Mouse (Mus musculus) adrenal gland, adult 18-20 months (tissue): ENCODE results near the gene Nrxn3. TPM values are rescaled to one million over a fixed set of nuclear protein-coding genes. Genes with fewer than 3 reads are reported as not detected.

Experiments
- DNase-seq, 2 experiments: peaks; one replicate each; pipeline ENCODE4 v3.0.0; 2021 to 2022; ENCODE audit warnings: low spot score in 2 of 2
- long read RNA-seq, 2 experiments: library from polyadenylated mRNA; stranded (forward); transcript quantifications; one replicate each; pipeline ENCODE4 v2.0.0; 2021
- total RNA-seq, 2 experiments: library from RNA; stranded (reverse); gene quantifications; 1 replicate in 1 of 2; 2 replicates in 1 of 2; pipeline ENCODE4 v1.2.3; 2021

Gene Nrxn3
- total RNA-seq: under 1 TPM; 0.06 to 0.07 TPM
- long read RNA-seq, experiment 1: 0 reads
- long read RNA-seq, experiment 2: 0 reads

DNA sequence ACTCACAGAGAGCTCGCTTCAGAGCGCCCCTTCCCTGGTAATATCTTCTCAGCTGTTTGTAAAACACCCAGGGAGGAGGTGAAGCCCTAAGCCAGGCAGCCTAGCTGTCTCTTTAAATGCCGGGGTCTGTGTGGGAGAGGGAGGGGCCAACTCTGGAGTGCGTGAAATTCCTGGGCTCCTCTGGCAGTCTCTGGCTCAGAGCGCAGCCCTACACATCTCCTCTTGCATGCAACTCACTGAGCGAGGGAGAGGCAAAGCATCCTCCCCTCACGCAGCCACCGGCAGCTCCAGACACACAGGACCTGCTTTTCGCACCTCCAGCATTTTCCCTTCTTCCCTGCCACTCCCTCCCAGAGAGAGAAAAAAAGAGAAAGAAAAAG is at the start of gene Nrxn3:
Gene Nrxn3, plus strand, starts transcription at position 186 of the 380 bp plus-strand sequence.
- DNase-seq: no peak

DNA sequence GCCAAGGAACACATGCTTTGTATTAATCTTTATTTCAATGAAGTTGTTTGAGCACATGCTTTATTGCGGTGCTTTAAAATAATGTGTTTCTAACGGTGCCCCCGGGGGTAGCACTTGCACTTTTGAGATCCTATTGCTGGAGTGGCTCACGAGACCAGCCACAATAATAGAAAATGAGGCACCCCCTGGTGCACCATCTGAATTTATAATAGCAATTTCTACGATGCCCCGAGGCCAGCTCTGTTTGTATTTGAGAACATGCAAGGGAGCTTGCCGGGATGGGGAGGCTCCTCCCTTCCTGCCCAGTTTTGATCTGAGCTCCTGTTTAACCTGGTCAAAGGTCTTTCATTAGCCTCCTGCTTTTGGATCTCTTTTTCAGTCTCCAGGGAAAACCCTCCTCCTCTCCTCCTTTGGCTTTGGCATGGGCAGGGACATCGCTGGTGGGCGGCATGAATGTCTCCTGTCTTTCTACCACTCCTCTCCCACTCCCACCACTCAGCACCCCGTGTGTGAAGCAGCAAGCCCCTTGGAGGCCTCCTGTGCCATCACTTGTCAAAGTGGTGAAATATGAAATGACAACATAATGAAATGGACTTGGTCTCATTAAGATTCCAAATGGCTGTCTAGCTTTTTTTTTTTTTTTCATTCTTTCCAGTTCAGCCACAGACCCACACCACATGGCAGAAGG is 18.4 kb upstream of the Nrxn3 start:
- DNase-seq: no peak

DNA sequence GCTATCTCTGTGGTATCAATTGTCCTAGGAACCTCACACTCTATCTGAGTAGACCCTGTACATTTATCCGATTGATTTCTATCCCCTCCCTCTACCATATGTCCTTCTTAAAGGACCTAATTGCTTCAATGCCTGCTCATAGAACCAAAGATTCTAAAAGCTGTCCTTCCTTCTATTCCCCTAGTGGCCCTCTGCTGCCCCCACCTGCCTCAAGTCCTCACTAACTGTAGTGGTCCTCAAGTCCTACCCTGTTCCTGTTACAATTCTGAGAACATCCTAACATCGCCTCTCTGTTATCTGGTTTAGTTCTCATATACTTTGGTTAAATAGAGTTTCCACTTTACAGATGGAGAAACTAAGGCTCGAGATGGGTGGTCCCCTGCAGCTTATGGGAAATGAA is 16.7 kb upstream of the Nrxn3 start:
- no peak for DNase-seq

DNA sequence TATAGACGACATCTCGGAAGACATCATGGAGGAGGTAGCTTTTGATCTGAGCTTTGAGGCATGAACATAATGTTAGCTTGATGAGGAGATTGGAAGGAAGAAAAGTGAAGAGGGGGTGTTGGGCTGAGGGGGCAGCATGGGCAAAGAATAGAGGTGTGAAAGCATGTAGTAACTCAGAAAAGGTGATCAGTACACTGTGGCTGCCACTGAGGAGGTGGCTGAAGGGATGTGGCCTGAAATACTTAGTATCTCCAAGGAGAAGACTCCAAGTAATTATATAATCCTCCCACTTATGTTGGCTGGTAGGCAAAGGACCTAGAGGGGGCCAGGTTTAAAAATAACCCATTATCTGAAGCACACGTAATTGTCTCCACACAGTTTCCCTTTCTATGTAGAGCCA is 14.9 kb upstream of the Nrxn3 start:
- no peak for DNase-seq

DNA sequence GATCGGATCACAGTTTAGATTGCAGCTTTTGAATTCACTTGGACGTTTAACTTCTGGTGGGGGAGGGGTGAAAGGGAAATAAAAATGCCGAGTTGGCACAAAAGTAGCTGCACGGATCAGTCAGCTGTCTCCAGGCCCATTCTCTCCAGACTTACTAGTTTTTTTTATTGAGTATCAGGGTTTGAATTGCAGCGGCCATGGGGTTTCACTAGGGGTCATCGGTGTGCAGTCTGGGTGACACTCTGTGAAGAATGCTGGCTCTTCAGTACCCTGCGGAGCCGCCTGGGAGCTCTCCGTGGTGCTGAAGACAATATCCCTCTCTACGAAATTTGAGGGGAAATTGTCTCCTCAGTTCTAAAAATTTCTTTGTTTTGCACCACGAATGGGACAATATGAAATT is 13.5 kb upstream of the Nrxn3 start:
- DNase-seq: peak; percentile 13 to 38

DNA sequence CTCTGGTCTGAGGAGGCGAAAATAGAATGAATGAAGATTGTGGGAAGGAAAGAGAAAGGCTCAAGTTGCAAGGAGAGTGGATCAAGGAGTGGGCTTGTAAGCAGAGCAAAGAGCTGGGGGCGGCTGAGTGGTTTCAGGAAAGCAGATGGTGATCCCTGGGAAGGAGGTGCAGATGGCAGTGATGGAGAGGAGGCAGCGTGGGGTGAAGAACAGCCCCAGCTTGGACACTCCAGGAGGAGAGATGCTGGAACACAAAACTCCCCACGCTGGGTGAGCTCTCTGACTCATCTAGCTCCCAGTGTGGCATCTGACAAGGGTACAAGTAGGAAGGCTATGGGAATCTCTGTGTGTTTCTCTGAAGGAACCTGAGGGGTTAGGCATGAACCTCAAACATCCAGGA is 9.2 kb upstream of the Nrxn3 start:
- no peak for DNase-seq

DNA sequence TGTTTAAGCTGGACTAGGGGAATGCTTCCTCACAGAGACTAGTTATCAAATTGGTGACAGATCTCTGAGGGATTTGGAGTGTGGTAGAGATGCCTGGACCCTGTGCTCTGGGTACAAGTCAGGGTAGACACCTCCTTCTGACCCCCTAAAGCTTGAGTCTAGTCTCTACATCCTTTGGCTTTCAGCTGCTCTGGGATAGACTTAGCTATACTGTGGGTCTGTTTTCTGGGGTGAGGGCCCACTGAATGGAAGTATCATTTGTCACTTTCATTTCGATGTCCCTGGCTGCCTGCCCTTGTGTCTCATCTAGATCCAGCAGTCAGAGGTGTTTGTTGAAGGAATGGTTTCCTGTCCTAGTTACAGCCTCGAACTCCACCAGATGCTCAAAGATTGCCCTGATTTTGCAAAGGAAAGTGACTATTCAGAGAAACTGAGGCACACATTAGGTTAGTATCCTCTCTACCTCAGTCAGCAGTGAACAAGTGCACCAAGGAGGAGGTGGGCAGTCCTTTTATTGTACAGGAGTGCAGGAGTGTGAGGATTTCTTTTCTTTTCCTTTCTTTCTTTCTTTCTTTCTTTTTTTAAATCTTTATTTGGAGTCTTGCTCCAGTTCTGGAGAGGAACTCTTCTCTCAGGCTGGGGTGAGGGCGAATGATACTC is 515 bp upstream of the Nrxn3 start:
- DNase-seq: no peak

DNA sequence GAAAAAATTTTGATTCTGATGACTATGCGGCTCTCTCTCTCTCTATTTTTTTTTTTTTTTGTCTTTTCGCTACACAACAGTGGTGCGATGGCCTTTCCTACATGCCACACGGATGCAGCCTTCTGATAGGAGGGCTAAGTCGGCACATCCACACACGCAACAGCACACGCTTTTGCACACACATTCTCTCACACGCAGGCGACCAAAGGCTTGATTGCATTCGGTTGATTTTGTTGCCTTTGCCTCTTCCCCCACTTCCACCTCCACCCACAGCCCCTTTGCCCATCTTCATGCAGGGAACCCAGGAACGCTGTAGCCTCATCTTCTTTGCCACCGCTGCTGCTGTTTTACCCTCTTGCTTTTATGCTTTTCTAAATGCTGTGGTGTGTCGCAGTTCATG is 3.6 kb downstream of the Nrxn3 start:
- no peak for DNase-seq

DNA sequence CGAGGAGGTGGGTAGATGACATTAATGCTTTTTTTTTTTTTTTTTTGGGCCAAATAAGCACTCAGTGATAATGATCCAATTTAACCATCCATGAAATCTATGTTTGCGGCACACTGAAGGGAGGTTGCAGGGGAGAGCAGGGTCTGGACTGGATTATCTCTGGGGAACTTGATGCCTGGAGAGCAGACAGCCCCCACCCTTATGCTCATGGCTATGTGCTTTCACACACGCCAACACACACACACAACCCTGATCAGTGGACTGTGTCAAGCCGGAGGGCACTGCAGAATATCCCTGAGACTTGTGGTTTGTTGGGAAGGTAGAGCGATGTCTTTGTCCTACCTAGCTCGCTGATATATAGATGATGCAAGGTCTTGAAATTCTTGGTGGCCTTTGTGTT is 4.1 kb downstream of the Nrxn3 start:
- DNase-seq: no peak

DNA sequence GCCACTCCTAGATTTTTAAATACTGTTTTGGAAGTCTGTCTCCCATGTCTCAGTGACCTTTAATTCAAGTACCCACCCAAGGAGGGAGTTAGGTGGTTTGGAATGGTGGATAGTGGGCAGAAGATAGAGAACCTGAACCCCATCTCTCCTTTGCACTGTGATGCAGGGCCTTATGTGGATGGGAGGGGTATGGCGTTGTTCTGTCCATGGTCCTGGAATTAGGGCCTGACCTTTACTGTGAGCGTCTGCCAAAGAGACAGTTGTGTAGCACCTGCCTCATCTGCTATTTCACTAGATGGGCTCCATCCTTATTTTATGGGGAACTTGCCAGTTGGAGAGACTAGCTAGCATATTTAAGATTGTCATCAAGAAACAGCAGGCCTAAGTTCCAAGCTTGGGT is 8.0 kb downstream of the Nrxn3 start:
- DNase-seq: no peak

DNA sequence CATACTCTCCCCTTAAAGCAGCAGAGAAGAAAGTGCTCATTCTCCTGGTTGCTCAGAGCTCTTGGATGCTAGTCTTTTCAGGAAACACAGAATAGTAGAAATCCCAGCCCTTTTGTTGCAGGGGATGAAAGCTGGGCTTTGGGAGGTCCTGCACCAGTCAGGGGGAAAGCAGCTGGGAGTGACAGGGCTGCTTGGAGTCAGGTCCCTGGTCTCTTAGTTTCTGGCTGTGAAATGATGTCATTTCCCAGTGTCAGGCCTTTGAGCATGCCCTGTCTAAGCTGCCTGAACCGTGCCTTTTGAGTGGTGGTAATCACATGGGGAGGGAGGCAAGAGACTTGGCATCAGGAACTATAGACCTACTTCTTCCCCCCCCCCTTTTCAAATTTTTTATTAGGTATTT is 12.4 kb downstream of the Nrxn3 start:
- no peak for DNase-seq

DNA sequence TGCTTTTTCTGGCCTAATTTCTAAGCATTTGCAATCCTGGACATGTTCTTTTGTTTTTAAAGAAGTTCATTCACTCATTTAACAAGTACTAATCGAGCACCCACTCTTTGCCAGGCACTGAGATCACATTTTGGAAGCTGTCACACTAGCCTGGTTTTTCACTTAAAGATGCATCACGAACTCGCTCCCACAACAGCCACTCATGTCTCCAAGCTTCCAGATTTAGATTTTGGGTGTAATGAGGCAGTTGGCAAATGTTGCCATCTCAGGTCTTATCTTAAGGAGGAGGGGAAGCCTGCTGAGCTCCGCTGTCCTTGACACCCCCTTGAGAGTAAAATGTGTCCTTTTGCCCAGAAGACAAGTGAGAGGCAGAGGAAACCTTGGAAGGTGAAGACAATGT is 14.4 kb downstream of the Nrxn3 start:
- no peak for DNase-seq

DNA sequence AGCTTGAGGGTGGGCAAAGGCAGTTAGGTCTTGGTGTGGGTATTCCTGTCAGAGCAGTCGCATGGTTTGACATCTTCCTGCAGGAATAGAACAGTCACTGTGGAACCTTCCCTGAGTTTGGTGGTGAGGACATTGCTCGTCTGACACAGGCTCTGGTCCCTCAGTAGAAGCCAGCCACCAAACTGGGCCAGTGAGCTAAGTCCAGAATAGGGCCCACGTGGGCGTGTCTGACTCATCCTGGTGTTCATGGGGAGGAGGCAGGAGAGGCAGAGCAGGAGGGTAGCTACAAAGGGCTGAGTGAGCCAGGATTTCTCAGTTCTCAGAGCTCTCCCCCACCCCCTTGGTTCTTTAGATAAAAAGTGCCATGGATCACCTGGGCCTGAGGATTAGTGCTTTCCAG is 15.9 kb downstream of the Nrxn3 start:
- no peak for DNase-seq

DNA sequence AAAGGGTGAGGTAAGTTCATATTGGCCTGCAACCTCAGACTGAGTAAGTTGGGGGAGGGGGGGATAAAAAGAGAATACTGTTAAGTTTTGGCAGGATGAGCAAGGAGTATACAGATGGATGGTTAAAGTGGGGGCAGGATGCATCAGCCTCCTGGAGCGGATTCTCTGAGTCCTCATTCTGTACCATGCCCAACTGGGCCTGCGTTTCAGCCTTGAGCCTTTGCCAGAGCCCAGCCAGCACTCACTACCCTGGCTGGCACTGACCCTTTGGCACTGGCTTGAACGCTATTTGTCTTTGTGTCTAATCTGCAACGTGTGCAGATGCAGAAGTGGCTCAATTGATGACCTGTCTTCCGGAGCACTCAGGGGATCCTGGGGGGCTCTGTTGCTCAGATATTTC is 24.1 kb downstream of the Nrxn3 start:
- DNase-seq: no peak

DNA sequence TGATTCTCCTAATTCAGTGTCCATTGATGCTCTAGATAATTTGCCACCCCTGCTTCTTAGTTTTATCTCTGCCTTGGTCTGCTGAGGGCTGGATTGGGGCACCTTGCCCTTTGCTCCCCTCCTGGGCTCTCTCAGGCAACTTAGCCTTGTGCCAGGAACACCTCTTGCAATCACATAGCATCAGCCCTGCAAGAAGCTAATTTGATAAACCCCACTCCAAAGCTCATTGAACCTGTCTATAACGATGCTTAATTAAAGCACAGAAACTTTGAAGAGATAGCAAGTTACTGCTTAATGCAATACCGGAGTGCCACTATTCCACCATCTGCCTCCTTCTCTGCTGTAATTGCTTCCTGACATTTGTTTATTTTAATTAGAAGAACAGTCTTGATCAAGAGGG is 42.1 kb downstream of the Nrxn3 start:
- no peak for DNase-seq

DNA sequence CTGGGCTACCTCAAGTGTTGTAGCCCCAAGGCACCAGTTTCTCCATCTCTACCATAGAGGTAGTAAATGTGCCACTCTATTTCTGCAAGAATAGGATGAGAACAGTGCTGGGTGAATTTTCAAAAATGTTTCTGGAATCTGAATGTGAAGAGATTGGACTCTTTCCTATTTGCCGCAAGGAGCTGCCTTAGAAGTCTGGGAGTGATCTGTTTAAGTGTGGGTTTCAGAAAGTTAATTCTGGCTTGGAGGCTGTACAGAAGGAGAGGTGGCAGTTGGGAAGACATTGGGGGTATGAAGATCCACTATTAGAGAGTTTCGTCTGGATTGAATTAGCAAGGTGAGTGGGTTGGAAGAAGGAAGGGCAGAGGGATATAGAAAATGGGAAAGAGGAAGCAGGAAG is 52.0 kb downstream of the Nrxn3 start:
- DNase-seq: no peak

DNA sequence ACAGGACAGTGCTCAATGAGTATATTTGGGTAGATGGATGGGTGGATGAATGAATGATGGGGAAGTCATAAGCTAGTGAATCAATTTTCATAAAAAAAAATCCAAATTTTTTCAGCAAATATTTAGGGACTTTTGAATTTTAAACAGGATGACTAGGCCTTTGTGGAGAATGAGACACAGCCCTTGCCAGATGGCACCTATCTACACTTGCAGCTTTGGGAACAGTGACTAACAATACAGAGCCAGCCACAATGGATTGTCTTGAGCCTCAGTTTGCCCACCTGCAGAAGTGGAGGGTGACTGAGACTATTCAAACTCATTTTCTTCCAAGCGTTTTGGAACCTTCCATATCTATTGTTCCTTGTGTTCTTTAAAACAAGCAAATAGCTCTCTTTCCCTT is 55.4 kb downstream of the Nrxn3 start:
- DNase-seq: no peak

DNA sequence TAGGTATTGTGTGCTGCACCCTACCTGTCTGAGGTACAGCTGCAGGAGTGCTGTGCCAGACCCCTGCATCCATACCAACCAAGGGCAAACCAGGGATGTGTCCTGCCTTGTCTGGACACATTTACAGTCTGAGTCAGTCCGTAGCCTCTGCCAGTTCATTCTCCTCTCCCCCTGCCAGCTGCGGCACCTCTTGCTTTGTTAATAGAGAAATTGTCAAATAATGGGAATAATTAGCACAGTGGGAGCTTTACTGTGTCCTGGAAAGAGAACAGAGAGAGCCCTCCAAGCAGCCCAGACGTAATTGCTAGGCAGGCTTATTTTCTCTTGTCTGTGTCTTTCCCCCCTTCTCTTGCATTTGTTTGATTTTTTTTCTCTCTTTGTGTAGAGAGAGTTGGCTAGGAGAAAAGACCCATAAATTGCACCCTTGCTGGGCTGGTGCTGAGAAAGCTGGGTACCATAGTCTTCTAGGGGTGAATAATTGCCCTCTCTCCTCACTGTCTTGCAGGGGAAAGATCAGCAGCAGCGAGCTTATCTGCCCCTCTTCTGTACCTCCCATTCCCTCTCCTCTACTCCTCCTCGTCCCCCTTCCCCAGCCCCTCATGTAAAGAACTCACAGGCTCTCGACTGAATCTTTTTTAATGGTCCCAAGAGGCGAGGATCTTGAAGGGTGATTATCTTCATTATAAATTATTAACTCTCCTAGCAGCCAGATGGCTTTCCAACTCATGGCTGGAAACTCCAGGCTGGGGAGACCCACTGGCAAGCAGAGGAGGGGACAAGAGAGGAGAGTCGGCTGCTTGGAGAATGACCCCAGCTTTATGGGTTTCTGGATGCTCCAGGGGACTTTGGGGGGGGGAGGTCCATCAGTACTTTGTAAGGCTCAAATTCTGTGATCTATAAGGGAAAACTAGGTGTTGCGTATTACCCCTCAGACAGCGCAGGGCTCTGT is 61.8 kb downstream of the Nrxn3 start:
- no peak for DNase-seq

DNA sequence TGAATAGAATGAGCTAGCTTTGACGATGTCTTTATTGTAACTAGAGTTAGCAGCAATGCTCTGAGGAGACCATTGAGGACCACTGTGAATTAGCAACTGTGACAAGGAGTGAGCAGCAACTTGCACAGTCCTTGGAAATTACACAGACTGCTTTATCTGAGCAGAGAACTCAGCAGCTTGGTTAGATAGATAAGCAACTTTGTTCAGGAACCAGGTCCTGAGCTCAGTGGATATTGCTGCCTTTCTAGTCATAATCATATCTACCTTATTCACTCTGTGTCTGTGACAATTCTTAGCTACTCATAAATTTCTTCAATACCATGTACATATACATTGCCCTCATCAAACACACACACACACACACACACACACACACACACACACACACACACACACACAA is 70.6 kb downstream of the Nrxn3 start:
- no peak for DNase-seq

DNA sequence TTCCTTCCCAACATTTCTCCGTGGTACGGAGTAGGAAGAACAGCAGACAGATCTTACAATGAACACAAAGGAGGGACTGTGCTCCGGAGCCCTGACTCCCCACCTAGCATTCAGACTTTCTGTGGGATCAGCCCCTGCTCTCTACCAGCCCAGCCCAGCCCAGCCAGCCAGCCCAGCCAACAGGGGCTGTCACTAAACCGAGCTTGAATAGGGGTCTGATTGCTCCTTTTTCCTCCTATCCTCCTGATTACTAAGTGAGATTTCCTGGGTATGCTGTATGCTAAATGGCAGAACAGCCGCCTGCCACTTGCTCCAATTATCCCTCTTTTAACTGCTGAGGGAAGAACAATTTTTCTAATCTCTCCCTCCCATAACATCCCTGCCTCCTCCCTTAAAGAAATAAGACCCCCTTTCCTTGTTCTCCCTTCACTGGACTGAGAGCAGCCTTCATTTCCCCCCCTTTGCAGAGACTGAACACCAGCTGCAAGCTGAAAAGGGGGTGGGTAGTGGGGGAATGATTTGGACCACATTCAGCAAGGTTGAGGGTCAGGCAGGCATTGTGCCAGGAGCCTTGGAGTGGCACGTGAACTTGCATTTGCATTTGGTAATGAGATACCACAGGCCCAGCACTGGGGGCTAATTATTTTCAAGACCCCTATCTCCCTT is 78.4 kb downstream of the Nrxn3 start:
- no peak for DNase-seq

DNA sequence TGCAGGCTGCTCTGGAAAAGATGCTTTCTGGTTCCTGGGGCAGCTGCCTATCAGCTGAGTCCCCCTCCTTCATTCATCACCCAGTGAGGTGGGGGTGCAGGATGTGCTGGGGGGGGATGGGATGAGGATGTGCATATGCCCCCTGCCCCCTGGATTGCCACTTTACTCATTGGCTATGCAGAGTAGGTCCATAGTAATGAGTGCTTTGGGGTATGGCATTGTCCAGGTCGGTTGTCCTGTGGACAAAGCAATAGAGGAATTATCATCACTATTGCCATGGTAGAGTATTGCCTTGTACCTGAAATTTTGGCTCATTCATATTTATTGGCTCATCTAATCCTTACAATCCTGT is 79.0 kb downstream of the Nrxn3 start:
- DNase-seq: no peak

DNA sequence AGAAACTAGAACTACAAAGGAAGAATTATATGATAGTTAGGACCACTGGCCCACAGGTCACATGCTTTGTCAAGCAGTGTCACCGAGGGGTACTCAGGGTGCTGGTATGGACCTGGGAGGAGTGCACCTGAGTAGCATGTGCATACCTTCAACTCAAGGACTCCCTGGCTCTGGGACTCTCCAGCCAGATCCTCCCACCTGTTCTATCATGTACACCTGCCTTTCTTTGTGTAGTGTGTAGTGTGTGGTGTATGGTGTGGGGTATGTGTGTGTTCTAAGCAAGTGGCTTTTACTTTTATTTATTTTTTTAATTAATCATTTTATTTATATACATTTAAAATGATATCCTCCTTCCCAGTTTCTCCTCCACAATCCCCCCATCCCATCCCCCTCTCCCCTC is 86.3 kb downstream of the Nrxn3 start:
- DNase-seq: no peak
